Mouse (Mus musculus) E14TG2a.4 (cell line): ENCODE measurements around the gene Cdh13.

Experiments
- CTCF ChIP-seq: conservative IDR thresholded peaks from 2 replicates; pipeline ENCODE4 v1.5.1; 2014; ENCODE audit warnings: low read length
- POU5F1 ChIP-seq: IDR thresholded peaks from 2 replicates; pipeline ENCODE4 v1.6.1; 2014; ENCODE audit warnings: low read length, borderline replicate concordance

DNA sequence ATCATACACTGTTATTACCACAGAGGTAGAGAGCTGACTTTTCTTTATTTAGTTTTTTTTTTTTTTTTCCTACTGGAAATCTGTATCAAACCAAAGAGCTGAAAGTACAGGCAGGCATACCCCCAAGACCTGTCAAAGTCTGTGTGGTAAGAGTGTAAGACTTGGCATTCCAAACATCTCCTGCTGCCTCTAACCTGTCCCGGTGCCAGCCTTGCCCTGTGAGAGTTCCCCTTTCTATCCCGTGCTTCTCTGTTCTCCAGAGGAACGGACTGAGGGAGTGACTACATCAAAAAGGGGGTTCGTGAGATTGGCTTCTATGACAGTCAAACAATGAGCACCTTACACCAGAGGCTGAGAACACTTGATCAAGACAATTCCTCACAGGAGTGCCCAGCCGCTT, 458.2 kb downstream of the Cdh13 start:
- no peak for TF ChIP-seq CTCF
- TF ChIP-seq POU5F1, result no peak
